Comparison of ENCODE assay signal across 15 mouse cellular contexts in the genomic region with DNA sequence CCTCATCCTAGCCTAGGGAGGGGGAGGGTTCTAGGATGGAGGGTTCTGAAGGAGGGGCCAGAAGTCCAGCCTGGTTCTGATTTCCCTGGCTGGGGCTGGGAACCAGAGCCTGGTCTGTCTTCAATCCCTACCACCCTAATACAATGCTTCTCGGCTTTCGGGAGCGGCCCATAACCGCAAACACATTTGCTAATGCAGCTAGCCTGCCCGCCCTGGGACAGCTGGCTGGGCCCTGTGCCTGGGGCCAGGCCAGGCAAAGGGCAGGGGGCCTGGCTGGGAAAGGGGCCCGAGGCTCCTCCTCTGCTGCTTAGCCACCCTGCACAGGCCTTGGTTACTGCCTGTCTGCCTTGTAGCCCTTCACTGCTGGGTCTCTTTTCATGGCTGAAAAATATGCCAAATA.
A peak's percentile ranks its signal among the peaks of the same experiment; 100 is the strongest.
DNase-seq lines count a peak whose midpoint lies in the region; ATAC-seq and TF ChIP-seq lines count a peak whose summit lies in the region.
"Had no signal": no experiment of that assay in that cellular context is flagged by ENCODE, and none has a peak within 500 bp of the region (broad histone marks: within the 10 kb centered on the region; RNA-seq: fewer than 3 reads in every experiment).

No protein-coding gene starts in this region.

- no peak overlapping the region for H3K4me3 ChIP-seq in stomach, embryonic 16.5 days (replicated peaks; ENCODE audit: low read length)
- no peak overlapping the region for H3K4me3 ChIP-seq in stomach, postnatal 0 days (ENCODE audit: low read depth, low read length)
- H3K4me3 ChIP-seq in myocyte: no peak overlapping the region
- H3K4me3 ChIP-seq: heart, embryonic 15.5 days had no signal

- H3K9me3 ChIP-seq in stomach, embryonic 16.5 days (replicated peaks; ENCODE audit: control insufficient read depth, low read length): no peaks in the 10 kb centered on the region
- no peaks in the 10 kb centered on the region for H3K9me3 ChIP-seq in stomach, postnatal 0 days (ENCODE audit: control insufficient read depth, low read length)
- H3K9me3 ChIP-seq: heart, embryonic 15.5 days had no signal

- ATAC-seq in stomach, embryonic 16.5 days (ENCODE audit: insufficient read depth, low FRiP score): 0 out of 2 replicates have a peak, but pooled peaks have one; percentile 45
- no peak for ATAC-seq in stomach, postnatal 0 days (ENCODE audit: low FRiP score, low TSS enrichment)
- ATAC-seq: hindbrain, postnatal 0 days had no signal

- DNase-seq in embryo, embryonic 10 days (ENCODE audit: low spot score): peak; percentile 21
- DNase-seq in embryo, embryonic 10.5 days (ENCODE audit: low spot score): no peak
- DNase-seq in kidney, postnatal 10 days: peak; percentile 21
- no peak for DNase-seq in kidney, postnatal 25 days
- no peak for DNase-seq in stomach, postnatal 0 days (ENCODE audit: low spot score)
- DNase-seq in adrenal gland, postnatal 25 days: no peak
- DNase-seq: adrenal gland, adult 8-10 months; cerebellum, adult 9-10 months; right cerebral cortex, adult 18-20 months; thymus, postnatal 4 days had no signal

- no peak overlapping the region for H3K4me2 ChIP-seq in stomach, embryonic 16.5 days (ENCODE audit: low read depth, low read length)
- no peak overlapping the region for H3K4me2 ChIP-seq in stomach, postnatal 0 days (replicated peaks; ENCODE audit: low read depth)
- peak overlapping the region; percentile 12 for H3K4me2 ChIP-seq in myocyte (ENCODE audit: low read depth)
- H3K4me2 ChIP-seq: heart, embryonic 15.5 days had no signal

- no peaks in the 10 kb centered on the region for H3K4me1 ChIP-seq in stomach, embryonic 16.5 days (ENCODE audit: control insufficient read depth, insufficient read depth, low read length)
- H3K4me1 ChIP-seq in stomach, postnatal 0 days (replicated peaks; ENCODE audit: control insufficient read depth, insufficient read depth): no peaks in the 10 kb centered on the region

- H3K9ac ChIP-seq in stomach, embryonic 16.5 days (ENCODE audit: low read length): no peak overlapping the region
- H3K9ac ChIP-seq in stomach, postnatal 0 days (ENCODE audit: low read length): no peak overlapping the region
- H3K9ac ChIP-seq: heart, embryonic 15.5 days had no signal

- no peak overlapping the region for H3ac ChIP-seq in myocyte (ENCODE audit: control insufficient read depth, insufficient read length)

- TF ChIP-seq POLR2A in myocyte (IDR thresholded peaks at IDR 0.05; ENCODE audit: insufficient read length, low read depth): no peak

- TF ChIP-seq EP300 in stomach, postnatal 0 days (optimal IDR thresholded peaks at IDR 0.05): no peak

- no peaks in the 10 kb centered on the region for H3K79me2 ChIP-seq in myocyte (ENCODE audit: control insufficient read depth, insufficient read depth)

- 28% methylated on average over 5 of the region's 6 CpGs for WGBS in stomach, embryonic 16.5 days
- WGBS in stomach, postnatal 0 days: 69% methylated on average over 6 of the region's 6 CpGs

- no peaks in the 10 kb centered on the region for H3K36me3 ChIP-seq in stomach, embryonic 16.5 days (ENCODE audit: control insufficient read depth, insufficient read depth, low read length)
- H3K36me3 ChIP-seq in stomach, postnatal 0 days (ENCODE audit: control insufficient read depth, insufficient read depth, low read length): no peaks in the 10 kb centered on the region
- H3K36me3 ChIP-seq in myocyte (ENCODE audit: control insufficient read depth, insufficient read depth): no peaks in the 10 kb centered on the region
- H3K36me3 ChIP-seq: heart, embryonic 15.5 days had no signal

- no peak overlapping the region; the same call in 1 of the 2 replicates for H3K27ac ChIP-seq in stomach, embryonic 16.5 days (ENCODE audit: low read length)
- no peak overlapping the region for H3K27ac ChIP-seq in stomach, postnatal 0 days (replicated peaks)
- H3K27ac ChIP-seq: heart, embryonic 15.5 days; hindbrain, postnatal 0 days; kidney, postnatal 0 days had no signal

- H3K27me3 ChIP-seq in stomach, embryonic 16.5 days (ENCODE audit: control insufficient read depth, insufficient read depth, low read length): peaks cover 10% of the 10 kb centered on the region; the same call in 1 of the 2 replicates
- H3K27me3 ChIP-seq in stomach, postnatal 0 days (ENCODE audit: control insufficient read depth, insufficient read depth, low read length): no peaks in the 10 kb centered on the region
- no peaks in the 10 kb centered on the region for H3K27me3 ChIP-seq in myocyte (ENCODE audit: control insufficient read depth, insufficient read depth, insufficient read length)

- TF ChIP-seq CTCF in stomach, postnatal 0 days (IDR thresholded peaks at IDR 0.05; ENCODE audit: low read depth): no peak

TF ChIP-seq in myocyte, 11 proteins besides CTCF, POLR2A, EP300 and RAD21:
- TF ChIP-seq SRF (IDR thresholded peaks at IDR 0.05; ENCODE audit: control insufficient read depth, insufficient read length, low read depth) (no peak), CEBPB (IDR thresholded peaks at IDR 0.05; ENCODE audit: insufficient read depth, poor library complexity, severe bottlenecking) (no peak), MAX (IDR thresholded peaks at IDR 0.05; ENCODE audit: low read depth) (no peak), USF1 (IDR thresholded peaks at IDR 0.05; ENCODE audit: low read depth) (no peak), POLR2AphosphoS2 (IDR thresholded peaks at IDR 0.05; ENCODE audit: insufficient read length, low read depth) (no peak), TCF3 (IDR thresholded peaks at IDR 0.05; ENCODE audit: insufficient read length, low read depth) (peak; percentile 60), TCF12 (IDR thresholded peaks at IDR 0.05; ENCODE audit: insufficient read depth, poor library complexity, severe bottlenecking) (peak; percentile 13), REST (IDR thresholded peaks at IDR 0.05; ENCODE audit: insufficient read depth, insufficient read length) (no peak), MYOD1 (IDR thresholded peaks at IDR 0.05; ENCODE audit: control insufficient read depth in 1 of 3, insufficient read length in 2 of 3, low read depth in 2 of 3) (peak in 2 of 3 experiments; percentile 81 to 82), MYOG (IDR thresholded peaks at IDR 0.05; ENCODE audit: control insufficient read depth in 1 of 3, insufficient read depth in 1 of 3, insufficient read length in 2 of 3, low read depth in 2 of 3) (peak in 2 of 3 experiments; percentile 87 to 93), E2F4 (IDR thresholded peaks at IDR 0.05; ENCODE audit: insufficient read depth) (no peak)
TF ChIP-seq in myocyte: peak in this region for 4.

Comparison
In these comparisons a context has a peak if more than half of its experiments do, and no peak if none do; other contexts are left out.
1. DNase-seq: peak in embryo, embryonic 10 days (single experiment) and kidney, postnatal 10 days (single experiment); none in embryo, embryonic 10.5 days (single experiment), kidney, postnatal 25 days (0 of 2), stomach, postnatal 0 days (single experiment) and adrenal gland, postnatal 25 days (single experiment).